Mouse (Mus musculus) lung, adult 18-20 months (tissue): ENCODE measurements at regions not wholly inside any gene's neighbourhood (a gene's known extent, or its start where the extent isn't known, plus 50 kb on each side); places are given as distances from the start of the nearest gene placed in this dataset.

ENCODE experiments used
- DNase-seq, 2 experiments: peaks; one replicate each; pipeline ENCODE4 v3.0.0; 2022; ENCODE audit warnings: mixed read lengths in 2 of 2

DNA sequence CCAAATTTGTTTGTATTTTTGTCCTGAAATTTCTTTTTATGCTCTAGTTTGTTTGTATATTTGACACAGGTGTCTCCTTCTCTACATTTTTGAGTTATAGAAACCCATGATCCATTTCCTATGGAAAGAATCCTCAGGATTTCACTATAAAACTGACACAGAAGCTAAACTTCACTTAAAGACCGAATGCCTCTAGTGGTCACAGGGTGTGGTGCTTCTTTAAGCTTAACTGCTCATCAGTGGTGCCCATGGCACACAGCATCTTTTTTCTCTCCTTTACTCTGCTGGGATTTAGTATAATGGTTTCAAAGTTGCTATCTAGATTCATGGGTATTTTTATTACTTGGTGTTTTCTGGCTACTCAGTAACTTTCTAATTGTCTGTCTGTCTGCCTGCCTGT is 79.9 kb upstream of the Hdac4 start:
- no peak for DNase-seq

- DNase-seq, result no peak
Observed at GRCm38 (mm10) chr1:92273760-92274159, 78.3 kb upstream of the Hdac4 start.

DNA sequence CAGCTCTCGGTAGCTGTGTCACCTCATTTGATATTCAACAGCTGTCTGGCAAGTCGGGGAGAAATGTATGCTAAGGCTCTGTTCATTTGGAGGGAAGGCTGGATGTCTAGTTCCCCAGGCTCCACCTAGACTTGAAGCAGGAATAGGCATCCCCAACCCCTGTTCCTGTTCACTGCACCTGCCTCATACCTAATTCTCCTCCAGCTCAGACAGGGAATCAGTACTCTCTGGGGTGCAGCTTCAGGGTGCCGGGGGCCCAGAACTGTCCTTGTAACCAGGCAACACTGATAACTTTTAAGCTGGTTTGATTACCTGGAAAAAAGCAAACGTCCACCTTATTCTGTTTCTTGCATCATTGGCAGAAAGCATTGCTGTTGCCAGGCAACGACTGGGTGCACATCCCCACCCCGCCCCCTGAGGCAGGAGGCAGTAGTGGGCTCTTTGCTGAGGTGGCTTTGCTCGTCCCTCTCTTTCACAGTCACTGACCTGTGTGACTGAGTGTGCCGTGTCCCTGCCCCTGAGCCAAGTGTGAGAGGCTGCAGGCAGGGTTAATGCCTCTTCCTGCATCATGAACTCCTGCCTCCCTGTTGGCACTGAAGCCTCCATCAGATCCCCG is 76.3 kb upstream of the Hdac4 start:
- DNase-seq, result no peak

DNA sequence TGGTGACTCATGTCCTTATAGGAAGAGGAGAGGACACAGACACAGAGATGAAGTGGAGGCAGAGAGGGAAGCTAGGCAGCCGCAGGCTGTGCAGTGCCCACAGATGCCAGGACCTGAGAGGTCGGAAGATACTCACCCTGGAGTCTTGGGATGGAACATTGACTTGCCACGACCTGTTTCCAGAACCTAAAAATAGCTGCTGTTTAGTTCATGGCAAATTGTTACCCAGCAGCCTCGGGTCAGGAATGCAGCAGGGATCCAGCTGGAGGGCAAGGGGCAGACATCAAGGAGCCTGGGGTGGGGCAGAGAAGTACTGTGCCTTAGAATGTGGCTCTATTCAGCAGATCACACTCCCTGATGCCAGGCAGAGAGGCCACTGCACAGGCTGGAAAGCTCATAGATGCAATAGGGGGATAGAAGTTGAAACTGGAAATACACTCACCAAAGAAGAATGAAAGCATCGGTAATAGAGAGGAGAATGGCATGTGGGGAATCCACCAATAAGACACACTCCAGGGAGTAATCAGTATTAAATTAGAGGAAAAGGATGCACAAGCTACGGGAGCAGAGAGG is 75.1 kb upstream of the Hdac4 start:
- DNase-seq, result no peak

GRCm38 (mm10) chr1:92269464-92269863 is 74.0 kb upstream of the Hdac4 start:
- no peak for DNase-seq

GRCm38 (mm10) chr1:92264941-92265340 is 69.4 kb upstream of the Hdac4 start:
- no peak for DNase-seq

- DNase-seq, result no peak
Observed at GRCm38 (mm10) chr1:92259715-92260392, 64.4 kb upstream of the Hdac4 start.

GRCm38 (mm10) chr1:92258026-92258425 is 62.5 kb upstream of the Hdac4 start:
- no peak for DNase-seq

DNA sequence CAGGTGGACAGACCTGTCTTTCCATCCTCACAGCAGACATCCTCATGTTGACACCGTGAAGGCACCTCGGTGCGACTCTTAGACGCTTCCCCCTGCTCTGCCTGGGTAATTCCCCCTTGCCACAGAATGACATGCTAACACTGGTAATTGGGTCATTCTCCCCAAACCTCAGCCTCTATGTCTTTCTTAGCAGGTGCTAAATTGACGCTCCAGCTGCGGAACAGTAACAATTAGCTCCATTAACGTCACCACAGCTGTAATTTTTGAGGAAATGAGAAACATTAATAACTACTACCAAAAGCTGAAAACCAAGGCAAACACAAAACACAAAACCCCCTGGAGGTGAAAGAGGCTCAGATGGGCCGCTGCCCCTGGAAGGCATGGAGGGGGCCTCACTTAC is 57.6 kb upstream of the Hdac4 start:
- DNase-seq, result no peak

DNA sequence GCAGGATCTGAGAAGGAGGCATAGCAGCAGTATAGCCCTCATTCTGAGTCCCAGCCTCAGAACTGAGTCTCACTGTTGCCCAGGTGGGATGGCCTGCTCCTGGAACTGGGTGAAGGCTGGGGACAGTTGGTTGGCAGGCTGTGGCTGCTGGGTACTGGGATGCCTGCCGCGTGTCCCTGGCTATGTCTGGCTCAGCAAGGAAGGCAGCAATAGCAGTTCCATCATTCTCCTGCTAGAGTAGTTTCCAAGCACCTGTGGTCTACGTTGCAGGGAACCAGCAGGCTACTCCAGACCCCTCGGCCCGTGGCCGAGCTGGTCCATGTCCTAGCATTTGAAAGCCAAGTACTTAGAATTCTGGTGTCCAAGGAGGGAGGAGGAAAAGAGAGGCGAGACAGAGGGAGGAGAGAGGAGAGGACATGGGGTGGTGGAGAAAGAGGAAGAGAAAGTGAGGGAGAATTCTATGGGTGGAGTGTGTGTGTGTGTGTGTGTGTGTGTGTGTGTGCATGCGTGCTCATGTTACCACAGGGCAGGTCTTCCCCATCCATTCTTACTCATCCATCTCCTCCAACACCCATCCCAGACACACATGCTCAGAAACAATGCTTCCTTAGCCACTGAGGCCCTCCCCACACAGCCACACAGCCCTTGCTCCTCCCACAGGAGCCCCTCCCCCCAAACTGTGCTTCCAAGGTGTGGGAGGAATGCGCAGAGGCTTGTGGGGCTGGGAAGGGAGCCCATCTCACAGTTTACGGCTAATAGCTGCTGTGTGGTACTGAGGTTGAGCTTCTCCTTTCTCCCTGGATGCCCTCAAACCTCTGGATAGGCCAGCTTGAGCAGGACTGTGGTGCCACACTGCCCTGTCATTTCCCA is 55.3 kb upstream of the Hdac4 start:
- DNase-seq, result no peak
